Comparison of ENCODE assay signal across 8 mouse cellular contexts in the genomic region with DNA sequence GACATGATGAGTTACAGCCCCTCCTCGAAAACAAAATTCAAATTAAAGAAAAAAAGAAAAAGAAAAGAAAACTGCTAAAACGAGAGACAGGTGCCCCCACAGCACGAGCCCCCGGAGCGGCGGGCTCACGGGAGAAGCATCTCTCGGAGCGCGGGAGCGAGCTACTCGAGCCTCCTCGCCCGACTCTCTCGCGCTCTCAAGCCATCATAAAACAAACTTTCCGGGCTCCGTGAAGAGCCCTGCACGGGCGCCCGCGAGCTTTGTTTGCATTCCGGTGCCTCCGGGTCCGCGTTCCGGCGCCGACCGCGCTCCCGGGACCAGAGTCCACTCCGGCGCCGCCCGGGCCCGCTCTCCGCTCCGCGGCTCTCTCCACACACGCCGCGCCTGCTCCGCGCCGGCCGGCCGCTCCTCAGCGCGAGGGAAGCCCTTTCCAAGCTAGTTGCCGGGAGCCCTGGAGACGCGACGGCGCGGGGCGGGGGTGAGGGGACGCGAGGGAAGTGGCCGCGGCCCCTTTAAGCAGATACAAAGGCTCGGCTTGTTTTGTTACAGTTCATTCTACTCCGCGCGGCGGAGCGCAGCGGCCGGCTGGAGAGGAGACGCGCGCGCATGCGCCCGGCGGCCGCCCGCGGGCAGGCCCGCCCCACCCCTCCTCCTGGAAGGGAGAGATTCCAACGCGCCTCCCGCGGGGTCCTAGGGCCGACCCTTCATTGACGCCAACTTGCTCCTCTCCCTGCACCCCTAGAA. TPM values are rescaled to one million over a fixed set of nuclear protein-coding genes. Genes with fewer than 3 reads are reported as not detected.
DNase-seq lines count a peak whose midpoint lies in the region; ATAC-seq and TF ChIP-seq lines count a peak whose summit lies in the region.

Gene Magi1 (minus strand): TSS at position 600 of the 744 bp plus-strand sequence.

- DNase-seq in adrenal gland, postnatal 14 days, result peak; percentile 97
- DNase-seq in embryo, embryonic 9.5 days (ENCODE audit: extremely low spot score), result peak; percentile 96
- peak; percentile 100 for DNase-seq in heart, adult 11 months
- DNase-seq in left cerebral cortex, postnatal 25 days (ENCODE audit: low spot score in 2 of 2), result peak; percentile 94 to 97
- peak; percentile 97 for DNase-seq in mesoderm, embryonic 11.5 days (ENCODE audit: low read depth, low spot score)
- peak; percentile 86 for DNase-seq in skeletal muscle tissue, adult 2 months (ENCODE audit: low read depth, low spot score)
- DNase-seq in yolk sac, embryonic 10.5 days (ENCODE audit: low spot score), result peak; percentile 97

- peak within 1 kb of the TSS; percentile 91 for H3K4me2 ChIP-seq in intestine, postnatal 0 days (replicated peaks; ENCODE audit: low read depth)

- H3K9ac ChIP-seq in intestine, postnatal 0 days (ENCODE audit: low read depth, low read length), result peak within 1 kb of the TSS; percentile 74

- intact Hi-C loops in left cerebral cortex, postnatal 25 days (cut with DNase I), result loop anchor here (5.0 kb wide), 5 partner anchors 56 to 201 kb away; no protein-coding TSS in a partner anchor

- ATAC-seq in intestine, postnatal 0 days, result peak; percentile 94

- H3K27me3 ChIP-seq in intestine, postnatal 0 days (replicated peaks; ENCODE audit: control insufficient read depth, insufficient read depth, low read length), result no peaks in the 10 kb centered on the region

- H3K4me1 ChIP-seq in intestine, postnatal 0 days (replicated peaks; ENCODE audit: control insufficient read depth, insufficient read depth, low read length), result 0 out of 2 replicates have a peak, but pooled peaks cover 7% of the 10 kb centered on the region

- WGBS in intestine, postnatal 0 days, result under 1% methylated on average over 78 of the region's 86 CpGs

- H3K9me3 ChIP-seq in intestine, postnatal 0 days (ENCODE audit: control insufficient read depth), result no peaks in the 10 kb centered on the region

- no peaks in the 10 kb centered on the region for H3K36me3 ChIP-seq in intestine, postnatal 0 days (ENCODE audit: control insufficient read depth, insufficient read depth)

- no peak for TF ChIP-seq CTCF in intestine, postnatal 0 days (IDR thresholded peaks at IDR 0.05; ENCODE audit: low read depth)

- peak within 1 kb of the TSS; percentile 92 for H3K27ac ChIP-seq in intestine, postnatal 0 days (ENCODE audit: low read depth, low read length)

- H3K4me3 ChIP-seq in intestine, postnatal 0 days (ENCODE audit: low read depth, low read length), result peak within 1 kb of the TSS; percentile 87

RNA-seq across cellular contexts. Expression of gene Magi1, which starts in this region (rescaled TPM):
- 17.5 and 24.3 TPM in 2 replicates for total RNA-seq in adrenal gland, postnatal 14 days (2021)
- polyA plus RNA-seq in intestine, postnatal 0 days (2015; fragmentation: Nextera tagmentation; extraction: Ambion mirVana), result 4.2 and 5.4 TPM in 2 replicates
- 10 to 100 TPM; 86.5 to 88.3 TPM for total RNA-seq in left cerebral cortex, postnatal 25 days (2021)

Comparison
In these comparisons a context has a peak if more than half of its experiments do, and no peak if none do; other contexts are left out.
1. Peak in every context shown above with its lines: DNase-seq, ATAC-seq, H3K4me3 ChIP-seq and H3K27ac ChIP-seq.